Mouse (Mus musculus) forebrain, embryonic 11.5 days (tissue): ENCODE measurements at regions not wholly inside any gene's neighbourhood (a gene's known extent, or its start where the extent isn't known, plus 50 kb on each side); places are given as distances from the start of the nearest gene placed in this dataset.

Experiments used
- ATAC-seq: fragments of 200-750 bp; cut with Nextera tagmentation; replicated peaks from 2 replicates; pipeline ENCODE4 v1.8.0; 2017; ENCODE audit warnings: moderate TSS enrichment; ENCODE audit not compliant: low FRiP score
- DNase-seq: peaks from one replicate; pipeline ENCODE4 v3.0.0-alpha.2; 2017; ENCODE audit warnings: low spot score
- H3K27ac ChIP-seq: fragments of 300-500 bp; sonication (generic); 2 replicates; pipeline ENCODE4 v1.5.1; 2014; ENCODE audit warnings: low read depth, low read length
- H3K27me3 ChIP-seq: fragments of 300-500 bp; sonication (generic); 2 replicates; pipeline ENCODE4 v1.6.1; 2014; ENCODE audit warnings: mild to moderate bottlenecking, low read length, mixed read lengths; ENCODE audit not compliant: control insufficient read depth, insufficient read depth
- H3K36me3 ChIP-seq: fragments of 300-500 bp; sonication (generic); 2 replicates; pipeline ENCODE4 v1.6.1; 2014; ENCODE audit warnings: mild to moderate bottlenecking, low read length, moderate library complexity, mixed read lengths; ENCODE audit not compliant: control insufficient read depth, insufficient read depth
- H3K4me1 ChIP-seq: fragments of 300-500 bp; sonication (generic); replicated peaks from 2 replicates; pipeline ENCODE4 v1.6.1; 2014; ENCODE audit warnings: low read length, mixed read lengths; ENCODE audit not compliant: control insufficient read depth, insufficient read depth
- H3K4me2 ChIP-seq: fragments of 300-500 bp; sonication (generic); 2 replicates; pipeline ENCODE4 v1.6.1; 2014; ENCODE audit warnings: low read depth, mild to moderate bottlenecking, low read length, moderate library complexity, mixed read lengths; ENCODE audit not compliant: severe bottlenecking
- H3K4me3 ChIP-seq: fragments of 300-500 bp; sonication (generic); 2 replicates; pipeline ENCODE4 v1.5.1; 2014; ENCODE audit warnings: low read depth, low read length
- H3K9ac ChIP-seq: fragments of 300-500 bp; sonication (generic); 2 replicates; pipeline ENCODE4 v1.6.1; 2014; ENCODE audit warnings: low read length
- H3K9me3 ChIP-seq: fragments of 300-500 bp; sonication (generic); 2 replicates; pipeline ENCODE4 v1.6.1; 2016; ENCODE audit warnings: low read length, mixed read lengths; ENCODE audit not compliant: control insufficient read depth
- WGBS: fragments of 180-500 bp; shearing (Covaris S2); extraction: QIAGEN DNeasy Blood & Tissue Kit; methylation state at CpG from one replicate; pipeline ENCODE4 v1.1.7; 2014; 5-methylcytosine and 5-hydroxymethylcytosine counted together

DNA sequence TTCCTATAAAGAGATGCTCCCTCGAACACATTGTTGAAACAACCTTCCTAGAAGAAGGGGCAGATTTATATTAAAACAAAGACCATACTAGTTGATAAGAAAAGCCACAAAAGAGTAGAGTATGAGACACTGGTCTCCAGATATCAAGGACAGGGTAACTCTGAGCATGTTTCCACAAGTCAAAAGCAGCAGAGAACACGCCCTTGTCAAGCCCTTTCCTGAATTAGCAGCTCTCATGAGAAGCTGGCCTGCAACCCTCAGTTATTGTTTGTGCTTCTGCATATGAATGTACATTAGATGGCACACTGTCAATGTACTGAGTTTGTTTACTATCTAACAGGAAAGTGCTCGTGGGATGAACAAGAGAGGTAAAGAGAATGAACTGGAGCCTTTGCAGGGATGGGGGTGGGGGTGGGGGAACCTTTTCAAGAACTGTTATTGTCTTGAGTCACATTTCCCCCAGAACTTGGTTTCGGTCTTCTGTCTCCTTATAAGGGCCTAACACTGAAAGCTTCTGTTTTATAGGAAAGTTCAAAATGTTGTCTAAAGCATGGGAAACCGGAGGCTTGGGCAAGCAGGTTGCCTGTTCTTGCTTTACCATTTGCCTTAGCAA lies 228.6 kb upstream of the Zpld1 start:
- no peak for ATAC-seq
- Histone ChIP-seq H3K9me3 (no peaks in the 10 kb centered on the region), H3K4me3 (no peak overlapping the region), H3K36me3 (no peaks in the 10 kb centered on the region), H3K27me3 (no peaks in the 10 kb centered on the region), H3K9ac (no peak overlapping the region), H3K27ac (no peak overlapping the region), H3K4me1 (no peaks in the 10 kb centered on the region), H3K4me2 (no peak overlapping the region)
- DNase-seq: no peak
- 75% methylated on average over 5 of the region's 5 CpGs for WGBS

DNA sequence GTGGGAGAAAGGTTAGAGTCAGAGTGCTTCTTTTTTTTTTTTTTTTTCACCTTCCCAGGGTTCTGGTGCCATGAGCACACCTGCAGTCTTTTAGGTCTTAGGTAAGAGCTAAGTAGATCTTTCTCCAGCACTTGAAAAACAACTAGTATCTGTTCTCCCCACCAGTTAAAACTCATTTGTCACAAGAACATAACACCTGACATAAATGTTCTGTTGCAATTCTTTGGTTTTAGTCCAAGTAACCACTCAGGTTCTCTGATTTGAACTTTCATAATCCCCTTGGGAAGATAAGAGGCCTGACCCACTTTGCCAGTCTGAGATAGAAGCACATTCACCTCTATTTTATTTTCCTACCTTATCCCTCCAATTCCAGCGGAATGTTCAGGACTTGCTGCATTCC lies 225.5 kb upstream of the Zpld1 start:
- Histone ChIP-seq H3K36me3 (no peaks in the 10 kb centered on the region), H3K4me1 (no peaks in the 10 kb centered on the region), H3K4me3 (no peak overlapping the region), H3K4me2 (no peak overlapping the region), H3K9ac (no peak overlapping the region), H3K9me3 (no peaks in the 10 kb centered on the region), H3K27me3 (no peaks in the 10 kb centered on the region), H3K27ac (no peak overlapping the region)
- WGBS: 88% methylated on average over 1 of the region's 1 CpGs
- DNase-seq (no peak), ATAC-seq (no peak)

DNA sequence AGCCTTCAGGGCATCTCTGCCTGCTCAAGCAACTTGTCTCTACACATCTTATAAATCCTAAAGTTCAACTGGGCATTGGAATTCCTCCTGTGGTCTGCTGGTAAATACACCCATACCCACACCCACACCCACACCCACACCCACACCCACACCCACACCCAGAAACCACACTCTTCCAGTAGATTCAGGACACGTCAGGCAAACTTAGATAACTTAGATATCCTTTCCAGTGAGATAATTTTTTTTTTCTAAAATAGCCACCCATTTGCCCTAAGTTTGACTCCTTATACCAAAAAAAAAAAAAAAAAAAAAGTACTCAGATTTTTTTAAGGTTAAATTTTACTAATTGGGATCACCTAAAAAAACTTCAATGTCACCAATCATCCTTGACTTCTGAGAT lies 224.5 kb upstream of the Zpld1 start:
- Histone ChIP-seq H3K4me2 (no peak overlapping the region), H3K4me1 (no peaks in the 10 kb centered on the region), H3K36me3 (no peaks in the 10 kb centered on the region), H3K4me3 (no peak overlapping the region), H3K9ac (no peak overlapping the region), H3K27ac (no peak overlapping the region), H3K9me3 (no peaks in the 10 kb centered on the region), H3K27me3 (no peaks in the 10 kb centered on the region)
- ATAC-seq: no peak
- no peak for DNase-seq
- WGBS: 88% methylated on average over 1 of the region's 1 CpGs

DNA sequence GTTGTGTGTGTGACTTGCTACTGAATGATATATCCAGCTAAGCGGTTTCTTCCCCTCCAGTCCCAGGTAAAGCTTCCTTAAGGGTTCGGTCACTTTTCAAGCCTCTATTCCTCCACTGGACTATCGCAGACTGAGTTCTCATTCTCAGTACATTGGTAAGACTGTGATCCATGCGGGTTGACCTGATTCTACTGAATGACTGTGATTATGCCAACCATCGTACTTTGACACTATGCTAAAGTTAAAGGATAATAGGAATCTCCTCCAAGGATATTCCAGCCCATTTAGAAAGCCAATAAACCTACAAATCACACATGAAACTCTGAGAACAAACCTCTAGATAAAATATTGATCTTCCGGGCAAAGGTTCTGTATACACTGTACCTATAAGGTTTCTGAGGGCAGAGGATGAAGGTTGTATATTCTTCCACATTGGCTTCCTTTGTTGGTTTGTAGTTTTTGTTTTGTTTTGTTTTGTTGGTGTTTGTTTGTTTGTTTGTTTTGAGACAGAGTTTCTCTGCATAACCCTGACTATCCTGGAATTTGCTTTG lies 223.7 kb upstream of the Zpld1 start:
- Histone ChIP-seq H3K9me3 (no peaks in the 10 kb centered on the region), H3K27me3 (no peaks in the 10 kb centered on the region), H3K36me3 (no peaks in the 10 kb centered on the region), H3K4me3 (no peak overlapping the region), H3K9ac (no peak overlapping the region), H3K4me1 (no peaks in the 10 kb centered on the region), H3K27ac (no peak overlapping the region), H3K4me2 (no peak overlapping the region)
- DNase-seq (no peak), ATAC-seq (no peak)
- 91% methylated on average over 6 of the region's 6 CpGs for WGBS

DNA sequence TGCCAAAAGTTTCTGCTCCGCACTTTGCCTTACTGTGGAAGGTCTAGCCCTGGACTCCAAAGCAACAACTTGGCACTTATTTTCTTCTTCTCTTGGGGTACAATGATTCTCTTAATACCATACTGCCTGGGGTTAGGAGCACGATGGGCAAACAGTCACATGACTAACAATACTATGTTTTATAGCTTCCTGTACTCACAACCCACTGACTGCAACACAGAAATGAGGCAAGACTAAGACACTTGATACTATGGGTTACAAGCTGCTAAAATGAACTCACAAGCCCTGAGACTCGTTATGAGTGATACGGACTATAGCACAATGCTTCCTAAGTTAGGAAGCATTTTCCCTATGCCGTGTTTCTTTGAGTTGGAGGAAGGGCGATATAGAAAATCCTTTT lies 222.3 kb upstream of the Zpld1 start:
- no peaks in the 10 kb centered on the region for H3K27me3 ChIP-seq
- H3K4me2 ChIP-seq: no peak overlapping the region
- H3K27ac ChIP-seq: no peak overlapping the region
- no peaks in the 10 kb centered on the region for H3K9me3 ChIP-seq
- no peak overlapping the region for H3K4me3 ChIP-seq
- no peaks in the 10 kb centered on the region for H3K36me3 ChIP-seq
- no peak overlapping the region for H3K9ac ChIP-seq
- 91% methylated on average over 6 of the region's 6 CpGs for WGBS
- no peaks in the 10 kb centered on the region for H3K4me1 ChIP-seq
- DNase-seq: no peak
- ATAC-seq: no peak

DNA sequence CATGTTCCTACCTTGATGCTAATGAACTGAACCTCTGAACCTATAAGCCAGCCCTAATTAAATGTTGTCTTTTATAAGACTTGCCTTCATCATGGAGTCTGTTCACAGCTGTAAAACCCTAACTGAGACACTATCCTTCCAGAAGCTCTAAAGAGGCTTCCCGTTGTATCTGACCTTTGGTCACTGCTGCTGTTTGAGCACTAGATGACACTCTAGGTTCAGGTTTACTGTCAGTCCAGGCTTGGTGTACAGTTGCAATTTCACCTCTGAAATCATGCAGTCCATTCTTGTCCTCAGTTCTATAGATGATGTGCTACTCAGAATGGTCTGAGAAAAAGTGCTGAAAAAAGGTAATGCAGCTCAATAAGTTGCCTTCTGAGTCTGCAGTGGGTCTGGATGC lies 221.9 kb upstream of the Zpld1 start:
- DNase-seq (no peak), ATAC-seq (no peak)
- H3K4me2 ChIP-seq: no peak overlapping the region
- no peak overlapping the region for H3K27ac ChIP-seq
- no peaks in the 10 kb centered on the region for H3K9me3 ChIP-seq
- no peaks in the 10 kb centered on the region for H3K4me1 ChIP-seq
- H3K4me3 ChIP-seq: no peak overlapping the region
- H3K27me3 ChIP-seq: no peaks in the 10 kb centered on the region
- H3K9ac ChIP-seq: no peak overlapping the region
- H3K36me3 ChIP-seq: no peaks in the 10 kb centered on the region
- 76% methylated on average over 1 of the region's 1 CpGs for WGBS

DNA sequence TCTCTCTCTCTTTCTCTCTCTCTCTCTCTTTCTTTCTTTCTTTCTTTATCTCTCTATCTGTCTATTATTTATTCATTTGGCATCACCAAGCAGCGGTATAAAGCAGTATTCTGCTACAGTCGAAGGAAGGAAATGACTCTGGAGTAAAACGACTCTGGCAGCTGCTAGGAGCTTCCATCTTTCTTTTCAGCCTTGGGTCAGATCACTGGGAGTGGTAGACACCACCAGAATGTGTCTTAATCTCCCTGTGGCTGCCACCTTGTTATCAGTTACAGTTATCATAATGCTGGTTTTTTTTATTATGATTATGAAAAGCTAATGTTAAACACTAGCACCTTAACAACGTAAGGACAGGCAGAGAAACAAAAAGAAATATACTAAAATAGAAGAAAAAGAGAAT lies 219.2 kb upstream of the Zpld1 start:
- H3K27ac ChIP-seq: no peak overlapping the region
- ATAC-seq: no peak
- WGBS: 90% methylated on average over 4 of the region's 4 CpGs

DNA sequence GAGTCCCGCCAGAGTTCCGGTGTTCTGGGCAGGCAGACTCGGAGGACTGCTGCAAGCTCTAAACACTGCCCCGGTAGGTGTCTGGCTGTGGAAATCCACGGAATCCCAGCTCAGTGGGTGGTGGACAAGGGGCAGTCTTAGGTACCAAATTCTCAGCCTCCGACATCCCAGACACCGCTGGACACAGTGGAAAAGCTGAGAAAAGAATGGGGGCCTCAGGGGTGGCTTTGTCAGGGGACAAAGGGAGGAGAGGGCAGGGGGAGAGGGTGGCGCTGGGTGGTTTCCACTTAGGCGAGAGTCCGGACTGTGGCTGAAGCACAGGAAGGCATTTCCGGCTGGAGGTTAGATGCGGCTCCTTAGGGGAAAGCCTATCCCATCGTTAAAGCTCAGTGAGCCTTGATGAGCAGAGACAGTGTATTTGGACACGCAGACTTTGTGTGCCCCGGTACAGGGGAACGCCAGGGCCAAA lies 217.5 kb upstream of the Zpld1 start:
- peak overlapping the region; percentile 57 for H3K9ac ChIP-seq
- no peaks in the 10 kb centered on the region for H3K27me3 ChIP-seq
- DNase-seq (peak; percentile 62), ATAC-seq (peak; percentile 81)
- peak overlapping the region; percentile 21 for H3K4me3 ChIP-seq
- WGBS: 17% methylated on average over 16 of the region's 16 CpGs
- H3K27ac ChIP-seq: no peak overlapping the region
- no peaks in the 10 kb centered on the region for H3K4me1 ChIP-seq
- peak overlapping the region; percentile 47 for H3K4me2 ChIP-seq
- H3K36me3 ChIP-seq: no peaks in the 10 kb centered on the region
- no peaks in the 10 kb centered on the region for H3K9me3 ChIP-seq

More for the DNA sequence above, 219.2 kb upstream of the Zpld1 start:
- Histone ChIP-seq H3K9ac (no peak overlapping the region), H3K4me3 (no peak overlapping the region), H3K36me3 (no peaks in the 10 kb centered on the region), H3K4me2 (no peak overlapping the region), H3K9me3 (no peaks in the 10 kb centered on the region), H3K27me3 (no peaks in the 10 kb centered on the region), H3K4me1 (no peaks in the 10 kb centered on the region)
- DNase-seq: no peak
